Mouse (Mus musculus): ENCODE measurements at regions not wholly inside any gene's neighbourhood (a gene's known extent, or its start where the extent isn't known, plus 50 kb on each side); places are given as distances from the start of the nearest gene placed in this dataset.

DNA sequence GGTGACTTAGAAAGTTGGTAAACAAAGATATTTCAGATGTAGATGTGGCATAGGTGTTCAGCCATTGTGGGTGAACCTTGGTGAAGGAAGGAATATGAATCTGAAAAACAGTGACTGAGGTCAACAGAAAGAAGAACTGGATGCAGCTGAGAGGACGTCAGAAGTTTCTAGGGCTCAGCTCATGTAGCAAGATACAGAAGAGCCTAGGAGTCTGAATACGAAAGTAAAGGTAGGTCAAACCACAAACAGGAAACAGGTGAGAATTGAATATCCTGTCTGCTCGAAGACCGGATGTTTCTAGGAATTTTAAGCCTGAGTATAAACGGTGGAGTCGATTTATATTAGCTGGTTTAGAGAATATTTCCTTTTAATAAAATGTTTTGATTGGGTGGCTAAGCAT lies 223.7 kb upstream of the Cblb start:
- no peak overlapping the region for H3K27ac ChIP-seq (ENCODE audit: low read depth, low read length)
- no peak overlapping the region for H3K9ac ChIP-seq (ENCODE audit: low read depth, low read length)
- H3K27me3 ChIP-seq (ENCODE audit: control insufficient read depth, insufficient read depth, low read length): no peaks in the 10 kb centered on the region
- no peaks in the 10 kb centered on the region for H3K4me1 ChIP-seq (replicated peaks; ENCODE audit: control insufficient read depth, insufficient read depth, low read length)
- 84% methylated on average over 6 of the region's 6 CpGs for WGBS
- ATAC-seq (ENCODE audit: low FRiP score) (no peak), DNase-seq (ENCODE audit: low spot score) (no peak)
- H3K4me3 ChIP-seq (ENCODE audit: low read depth, low read length): no peak overlapping the region
- H3K36me3 ChIP-seq (ENCODE audit: control insufficient read depth, insufficient read depth, low read length): no peaks in the 10 kb centered on the region
- no peak overlapping the region for H3K4me2 ChIP-seq (replicated peaks; ENCODE audit: low read depth, low read length)
- H3K9me3 ChIP-seq (ENCODE audit: control insufficient read depth, low read length): no peaks in the 10 kb centered on the region

- no peak overlapping the region for H3K9ac ChIP-seq (ENCODE audit: low read depth, low read length)
- H3K9me3 ChIP-seq (ENCODE audit: control insufficient read depth, low read length): no peaks in the 10 kb centered on the region
- H3K36me3 ChIP-seq (ENCODE audit: control insufficient read depth, insufficient read depth, low read length): no peaks in the 10 kb centered on the region
- H3K4me3 ChIP-seq (ENCODE audit: low read depth, low read length): no peak overlapping the region
- DNase-seq (ENCODE audit: low spot score) (no peak), ATAC-seq (ENCODE audit: low FRiP score) (no peak)
- H3K27me3 ChIP-seq (ENCODE audit: control insufficient read depth, insufficient read depth, low read length): no peaks in the 10 kb centered on the region
- no peak overlapping the region for H3K4me2 ChIP-seq (replicated peaks; ENCODE audit: low read depth, low read length)
- H3K27ac ChIP-seq (ENCODE audit: low read depth, low read length): no peak overlapping the region
- H3K4me1 ChIP-seq (replicated peaks; ENCODE audit: control insufficient read depth, insufficient read depth, low read length): no peaks in the 10 kb centered on the region
- 85% methylated on average over 2 of the region's 2 CpGs for WGBS
Measured at GRCm38 (mm10) chr16:51809120-51809519, 221.9 kb upstream of the Cblb start.

- DNase-seq (ENCODE audit: low spot score) (no peak), ATAC-seq (ENCODE audit: low FRiP score) (no peak)
- Histone ChIP-seq H3K27me3 (ENCODE audit: control insufficient read depth, insufficient read depth, low read length) (no peaks in the 10 kb centered on the region), H3K27ac (ENCODE audit: low read depth, low read length) (no peak overlapping the region), H3K9me3 (ENCODE audit: control insufficient read depth, low read length) (no peaks in the 10 kb centered on the region), H3K9ac (ENCODE audit: low read depth, low read length) (no peak overlapping the region), H3K36me3 (ENCODE audit: control insufficient read depth, insufficient read depth, low read length) (no peaks in the 10 kb centered on the region), H3K4me1 (replicated peaks; ENCODE audit: control insufficient read depth, insufficient read depth, low read length) (no peaks in the 10 kb centered on the region), H3K4me3 (ENCODE audit: low read depth, low read length) (no peak overlapping the region), H3K4me2 (replicated peaks; ENCODE audit: low read depth, low read length) (no peak overlapping the region)
- WGBS: 93% methylated on average over 1 of the region's 1 CpGs
Measured at GRCm38 (mm10) chr16:51811073-51811472, 220.0 kb upstream of the Cblb start.

DNA sequence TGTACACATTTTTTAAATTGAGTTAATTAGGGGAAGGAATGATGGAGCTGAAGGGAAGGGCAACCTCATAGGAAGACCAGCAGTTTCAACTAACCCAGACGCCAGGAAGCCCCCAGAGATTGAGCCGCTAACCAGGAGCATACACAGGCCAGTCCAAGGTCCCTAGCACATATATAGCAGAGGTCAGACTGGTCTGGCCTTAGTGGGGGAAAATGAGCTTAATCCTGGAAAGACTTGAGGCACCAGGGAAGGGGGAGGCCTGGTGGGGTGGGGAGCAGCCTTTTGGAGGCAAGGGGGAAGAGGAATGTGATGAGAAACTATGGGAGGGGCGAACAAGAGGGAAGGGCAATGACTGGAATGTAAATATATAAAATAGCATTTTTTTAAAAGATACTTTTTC lies 188.3 kb upstream of the Cblb start:
- no peaks in the 10 kb centered on the region for H3K27me3 ChIP-seq (ENCODE audit: control insufficient read depth, insufficient read depth, low read length)
- WGBS: 75% methylated on average over 3 of the region's 3 CpGs
- H3K4me3 ChIP-seq (ENCODE audit: low read depth, low read length): no peak overlapping the region
- no peaks in the 10 kb centered on the region for H3K4me1 ChIP-seq (replicated peaks; ENCODE audit: control insufficient read depth, insufficient read depth, low read length)
- no peaks in the 10 kb centered on the region for H3K36me3 ChIP-seq (ENCODE audit: control insufficient read depth, insufficient read depth, low read length)
- H3K4me2 ChIP-seq (replicated peaks; ENCODE audit: low read depth, low read length): no peak overlapping the region
- H3K9me3 ChIP-seq (ENCODE audit: control insufficient read depth, low read length): no peaks in the 10 kb centered on the region
- ATAC-seq (ENCODE audit: low FRiP score): no peak
- H3K27ac ChIP-seq (ENCODE audit: low read depth, low read length): no peak overlapping the region
- no peak overlapping the region for H3K9ac ChIP-seq (ENCODE audit: low read depth, low read length)
- DNase-seq (ENCODE audit: low spot score): no peak

DNA sequence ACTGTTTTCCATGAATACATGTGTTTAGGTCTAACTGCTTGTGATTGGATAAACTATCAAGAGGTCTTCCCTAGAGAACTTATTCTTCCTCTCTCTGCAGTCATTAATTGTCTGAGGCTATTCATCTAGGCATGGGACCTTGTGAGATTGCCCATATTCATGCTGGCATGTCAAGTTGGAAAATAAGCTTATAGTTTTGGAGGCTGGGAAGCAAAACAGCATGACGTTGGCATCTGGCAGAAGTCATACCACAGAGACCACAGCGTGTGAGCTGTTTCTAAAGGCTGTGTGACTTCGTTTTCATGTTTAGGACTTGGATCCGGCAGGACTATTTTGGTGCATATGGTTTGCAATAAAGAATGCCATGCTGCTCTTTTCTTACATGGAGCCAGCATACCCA lies 185.5 kb upstream of the Cblb start:
- H3K9ac ChIP-seq (ENCODE audit: low read depth, low read length): no peak overlapping the region
- H3K27ac ChIP-seq (ENCODE audit: low read depth, low read length): no peak overlapping the region
- no peaks in the 10 kb centered on the region for H3K27me3 ChIP-seq (ENCODE audit: control insufficient read depth, insufficient read depth, low read length)
- WGBS: 77% methylated on average over 4 of the region's 4 CpGs
- no peaks in the 10 kb centered on the region for H3K4me1 ChIP-seq (replicated peaks; ENCODE audit: control insufficient read depth, insufficient read depth, low read length)
- no peak overlapping the region for H3K4me3 ChIP-seq (ENCODE audit: low read depth, low read length)
- DNase-seq (ENCODE audit: low spot score) (no peak), ATAC-seq (ENCODE audit: low FRiP score) (no peak)
- no peaks in the 10 kb centered on the region for H3K9me3 ChIP-seq (ENCODE audit: control insufficient read depth, low read length)
- no peak overlapping the region for H3K4me2 ChIP-seq (replicated peaks; ENCODE audit: low read depth, low read length)
- no peaks in the 10 kb centered on the region for H3K36me3 ChIP-seq (ENCODE audit: control insufficient read depth, insufficient read depth, low read length)

DNA sequence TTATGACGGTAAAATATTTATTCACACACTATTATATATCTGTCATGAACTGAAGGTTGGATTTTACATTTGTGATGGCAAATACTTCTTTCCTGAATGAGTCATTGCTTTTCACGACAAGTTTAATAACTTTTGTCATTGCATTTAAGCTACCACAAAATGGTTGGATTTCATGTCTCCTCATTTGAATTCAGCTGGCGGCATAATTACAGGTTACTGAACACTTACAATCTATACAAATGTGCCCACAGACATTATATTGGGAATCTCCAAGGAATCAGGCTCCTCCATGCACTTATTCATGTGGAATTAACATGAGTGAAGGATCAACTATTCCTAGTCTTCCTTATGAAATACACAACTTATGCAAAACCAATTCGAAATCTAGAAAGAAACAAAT lies 150.3 kb upstream of the Cblb start:
- Histone ChIP-seq H3K4me2 (replicated peaks; ENCODE audit: low read depth, low read length) (no peak overlapping the region), H3K9me3 (ENCODE audit: control insufficient read depth, low read length) (no peaks in the 10 kb centered on the region), H3K4me3 (ENCODE audit: low read depth, low read length) (no peak overlapping the region), H3K27ac (ENCODE audit: low read depth, low read length) (no peak overlapping the region), H3K9ac (ENCODE audit: low read depth, low read length) (no peak overlapping the region), H3K36me3 (ENCODE audit: control insufficient read depth, insufficient read depth, low read length) (no peaks in the 10 kb centered on the region), H3K27me3 (ENCODE audit: control insufficient read depth, insufficient read depth, low read length) (no peaks in the 10 kb centered on the region), H3K4me1 (replicated peaks; ENCODE audit: control insufficient read depth, insufficient read depth, low read length) (no peaks in the 10 kb centered on the region)
- 88% methylated on average over 4 of the region's 4 CpGs for WGBS
- ATAC-seq (ENCODE audit: low FRiP score): no peak
- no peak for DNase-seq (ENCODE audit: low spot score)

DNA sequence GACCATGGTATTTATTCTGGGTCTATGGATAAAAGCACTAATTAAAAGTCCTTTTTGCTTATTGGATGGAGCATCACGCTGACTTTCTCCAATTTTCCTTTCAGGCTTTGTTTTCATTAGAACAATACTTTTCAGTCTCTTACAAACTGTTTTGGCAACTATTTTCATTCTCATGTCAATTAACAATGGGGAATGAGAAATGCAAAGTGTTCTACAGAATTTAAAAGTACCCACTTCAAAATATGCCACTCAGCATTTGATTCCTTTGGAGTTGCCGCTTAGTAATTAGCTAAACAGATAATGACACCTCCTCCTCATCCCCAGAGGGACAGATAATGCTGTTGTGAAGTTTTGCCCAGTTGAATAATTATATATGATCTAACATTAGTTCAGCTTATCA lies 149.9 kb upstream of the Cblb start:
- H3K4me3 ChIP-seq (ENCODE audit: low read depth, low read length): no peak overlapping the region
- H3K27ac ChIP-seq (ENCODE audit: low read depth, low read length): no peak overlapping the region
- no peak overlapping the region for H3K9ac ChIP-seq (ENCODE audit: low read depth, low read length)
- no peaks in the 10 kb centered on the region for H3K9me3 ChIP-seq (ENCODE audit: control insufficient read depth, low read length)
- H3K36me3 ChIP-seq (ENCODE audit: control insufficient read depth, insufficient read depth, low read length): no peaks in the 10 kb centered on the region
- no peak for ATAC-seq (ENCODE audit: low FRiP score)
- H3K27me3 ChIP-seq (ENCODE audit: control insufficient read depth, insufficient read depth, low read length): no peaks in the 10 kb centered on the region
- 78% methylated on average over 2 of the region's 2 CpGs for WGBS
- H3K4me1 ChIP-seq (replicated peaks; ENCODE audit: control insufficient read depth, insufficient read depth, low read length): no peaks in the 10 kb centered on the region
- H3K4me2 ChIP-seq (replicated peaks; ENCODE audit: low read depth, low read length): no peak overlapping the region
- DNase-seq (ENCODE audit: low spot score): no peak

DNA sequence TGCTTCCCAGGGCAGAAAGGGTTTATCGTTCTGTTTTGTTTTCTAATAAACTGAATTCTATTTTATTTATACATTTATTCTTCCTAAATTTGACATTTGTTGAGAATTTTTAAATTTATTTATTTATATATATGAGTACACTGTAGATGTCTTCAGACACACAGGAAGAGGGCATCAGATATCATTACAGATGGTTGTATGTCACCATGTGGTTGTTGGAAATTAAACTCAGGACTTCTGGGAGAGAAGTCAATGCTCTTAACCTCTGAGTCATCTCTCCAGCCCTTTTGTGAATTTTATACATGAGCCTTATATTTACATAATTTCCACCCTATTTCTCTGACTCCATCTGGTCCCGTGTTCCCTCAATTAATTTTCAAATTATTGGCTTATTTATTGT lies 147.2 kb upstream of the Cblb start:
- Histone ChIP-seq H3K4me2 (replicated peaks; ENCODE audit: low read depth, low read length) (no peak overlapping the region), H3K4me1 (replicated peaks; ENCODE audit: control insufficient read depth, insufficient read depth, low read length) (no peaks in the 10 kb centered on the region), H3K36me3 (ENCODE audit: control insufficient read depth, insufficient read depth, low read length) (no peaks in the 10 kb centered on the region), H3K27me3 (ENCODE audit: control insufficient read depth, insufficient read depth, low read length) (no peaks in the 10 kb centered on the region), H3K9ac (ENCODE audit: low read depth, low read length) (no peak overlapping the region), H3K27ac (ENCODE audit: low read depth, low read length) (no peak overlapping the region), H3K9me3 (ENCODE audit: control insufficient read depth, low read length) (no peaks in the 10 kb centered on the region), H3K4me3 (ENCODE audit: low read depth, low read length) (no peak overlapping the region)
- ATAC-seq (ENCODE audit: low FRiP score) (peak; percentile 50; the same call in 1 of the 2 replicates), DNase-seq (ENCODE audit: low spot score) (no peak)
- WGBS: 83% methylated on average over 2 of the region's 2 CpGs

- no peaks in the 10 kb centered on the region for H3K27me3 ChIP-seq (ENCODE audit: control insufficient read depth, insufficient read depth, low read length)
- H3K9me3 ChIP-seq (ENCODE audit: control insufficient read depth, low read length): no peaks in the 10 kb centered on the region
- ATAC-seq (ENCODE audit: low FRiP score) (no peak), DNase-seq (ENCODE audit: low spot score) (no peak)
- no peak overlapping the region for H3K9ac ChIP-seq (ENCODE audit: low read depth, low read length)
- no peaks in the 10 kb centered on the region for H3K36me3 ChIP-seq (ENCODE audit: control insufficient read depth, insufficient read depth, low read length)
- no peak overlapping the region for H3K4me3 ChIP-seq (ENCODE audit: low read depth, low read length)
- H3K4me1 ChIP-seq (replicated peaks; ENCODE audit: control insufficient read depth, insufficient read depth, low read length): no peaks in the 10 kb centered on the region
- no peak overlapping the region for H3K4me2 ChIP-seq (replicated peaks; ENCODE audit: low read depth, low read length)
- H3K27ac ChIP-seq (ENCODE audit: low read depth, low read length): no peak overlapping the region
- 88% methylated on average over 5 of the region's 5 CpGs for WGBS
Measured at GRCm38 (mm10) chr16:51887496-51887895, 143.5 kb upstream of the Cblb start.

Measured in hindbrain, embryonic 11.5 days (tissue).